Mouse (Mus musculus): ENCODE data around the gene Depp1.

Gene Depp1

DNA sequence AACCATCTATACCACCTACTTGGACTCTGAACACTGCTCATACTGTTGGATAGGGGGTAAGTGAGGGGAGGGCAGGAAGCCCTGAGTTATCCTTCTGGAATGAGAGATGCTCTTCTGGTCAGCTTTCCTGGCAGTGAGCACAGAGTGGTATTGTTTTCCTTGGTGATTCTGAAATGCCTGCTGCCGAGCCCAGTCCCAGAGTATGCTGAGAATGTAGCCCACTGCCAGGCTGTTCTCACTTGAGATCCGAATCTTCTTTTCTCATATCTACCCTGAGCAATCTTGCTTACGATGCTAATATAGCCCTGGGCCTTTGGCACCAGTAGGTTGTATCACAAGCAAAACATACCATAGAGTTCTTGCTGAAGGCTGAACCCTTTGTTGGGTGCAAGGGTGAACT lies 43.9 kb downstream of the Depp1 start:
- DNase-seq = no peak

DNA sequence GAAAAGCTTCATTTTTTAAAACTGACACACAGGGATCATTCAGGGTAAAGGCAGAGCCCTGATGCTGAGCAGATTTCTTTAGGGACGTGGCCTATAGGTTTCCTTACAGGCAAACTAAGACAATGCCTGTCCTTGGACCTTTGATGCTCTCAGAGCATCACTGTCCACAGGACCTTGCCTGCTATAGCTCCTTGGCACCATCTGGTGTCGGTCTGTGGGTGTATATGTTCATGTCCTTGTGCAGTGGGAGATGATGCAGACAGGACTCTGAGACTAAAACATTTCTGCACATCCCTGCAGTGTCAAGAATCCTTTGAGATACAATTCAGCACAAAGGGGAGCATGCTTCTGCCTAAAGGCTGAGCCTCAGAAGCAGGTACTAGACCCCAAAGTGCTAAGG lies 47.0 kb downstream of the Depp1 start:
- peak; percentile 27 to 36 for DNase-seq

DNA sequence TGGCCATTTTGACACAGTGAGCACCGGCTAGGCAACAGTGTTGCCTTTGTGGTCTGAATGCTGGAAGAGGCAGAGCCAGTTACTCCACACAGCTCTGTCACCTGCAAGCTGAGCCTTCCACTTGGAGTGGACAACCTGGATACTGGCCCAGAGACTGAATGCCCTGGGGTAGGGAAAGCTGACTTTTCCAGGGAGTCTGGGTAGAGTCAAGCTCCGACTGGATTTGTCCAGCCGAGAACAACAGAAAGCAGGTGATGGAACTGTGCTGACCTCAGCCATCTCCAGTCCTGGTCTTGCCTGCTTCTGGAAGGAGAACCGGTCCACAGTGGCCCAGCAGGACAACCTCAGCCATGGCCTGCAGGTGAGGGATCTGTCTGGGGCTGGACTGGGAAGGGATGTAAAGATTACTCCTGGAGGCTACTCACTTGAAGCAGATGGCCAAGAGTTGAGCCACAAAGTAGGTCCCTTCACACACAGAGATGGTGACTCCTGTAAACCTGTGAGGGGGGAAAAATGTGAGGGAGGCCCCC lies 47.6 kb downstream of the Depp1 start:
- DNase-seq = no peak

DNA sequence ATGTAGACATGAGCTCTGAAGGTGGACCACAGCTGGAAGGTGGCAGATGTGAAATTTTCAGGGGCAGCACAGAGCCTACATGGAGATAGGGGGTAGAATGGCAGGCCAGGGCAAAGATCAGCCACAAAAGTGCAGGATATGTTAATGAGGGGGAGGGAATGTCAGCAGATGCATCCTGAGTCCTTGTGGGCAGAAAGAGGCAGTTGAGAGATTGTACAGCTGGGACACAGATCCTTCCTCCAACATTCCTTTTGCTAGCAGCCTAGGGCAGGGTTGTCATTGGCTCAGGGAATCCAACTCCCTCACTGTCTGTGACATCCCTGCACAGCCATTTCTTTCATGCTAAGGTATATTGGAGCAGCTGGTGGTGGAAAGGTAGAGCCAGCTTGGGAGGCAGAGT lies 50.4 kb downstream of the Depp1 start:
- no peak for DNase-seq
